Mouse (Mus musculus): Measurements from ENCODE around the gene Bach2.

Bach2 gene

DNA sequence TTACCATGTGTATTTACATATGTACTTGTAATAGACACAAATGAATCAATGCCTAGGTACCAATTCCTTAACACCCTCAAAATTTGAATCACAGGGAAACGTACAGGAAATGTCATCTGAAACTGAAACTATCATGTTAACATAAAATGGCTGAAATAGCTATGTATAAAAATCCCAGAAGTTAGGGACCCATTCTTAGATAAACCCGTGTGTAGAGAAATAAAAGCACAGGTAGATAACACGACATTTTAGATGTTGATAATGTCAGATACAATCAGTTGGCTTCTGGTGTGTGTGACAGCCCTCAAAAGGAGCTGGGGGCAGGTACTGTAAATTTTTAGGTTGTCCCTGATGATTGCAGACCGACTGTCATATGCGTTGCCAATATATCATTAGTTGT lies 96.2 kb downstream of the Bach2 start:
- no peak for DNase-seq

GRCm38 (mm10) chr4:32335659-32336058 lies 97.1 kb downstream of the Bach2 start:
- no peak for DNase-seq

- DNase-seq = no peak
These were observed 98.0 kb downstream of the Bach2 start for GRCm38 (mm10) chr4:32336642-32337041.

- no peak for DNase-seq
These were observed 99.0 kb downstream of the Bach2 start for GRCm38 (mm10) chr4:32337638-32338037.

DNA sequence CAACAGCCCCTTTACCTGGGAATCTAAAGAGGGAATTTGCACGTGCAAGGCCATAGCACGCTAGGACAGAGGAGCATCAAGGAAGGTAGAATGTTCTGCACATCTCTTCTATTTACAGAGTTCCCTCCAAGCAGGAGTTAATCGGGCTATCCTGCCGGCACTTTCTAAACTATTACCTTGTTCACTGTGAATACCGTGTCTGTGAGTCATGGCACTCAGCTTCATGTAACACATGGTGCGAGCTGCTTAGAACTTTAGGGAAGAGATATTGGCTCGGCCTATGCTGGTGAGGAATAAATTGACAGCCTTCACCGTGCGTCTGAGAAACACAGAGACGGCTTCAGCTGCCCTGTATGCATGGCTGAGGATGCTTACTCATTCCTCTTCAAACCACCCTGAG lies 99.8 kb downstream of the Bach2 start:
- DNase-seq = no peak

- no peak for DNase-seq
These were observed 102.2 kb downstream of the Bach2 start for GRCm38 (mm10) chr4:32340844-32341243.

DNA sequence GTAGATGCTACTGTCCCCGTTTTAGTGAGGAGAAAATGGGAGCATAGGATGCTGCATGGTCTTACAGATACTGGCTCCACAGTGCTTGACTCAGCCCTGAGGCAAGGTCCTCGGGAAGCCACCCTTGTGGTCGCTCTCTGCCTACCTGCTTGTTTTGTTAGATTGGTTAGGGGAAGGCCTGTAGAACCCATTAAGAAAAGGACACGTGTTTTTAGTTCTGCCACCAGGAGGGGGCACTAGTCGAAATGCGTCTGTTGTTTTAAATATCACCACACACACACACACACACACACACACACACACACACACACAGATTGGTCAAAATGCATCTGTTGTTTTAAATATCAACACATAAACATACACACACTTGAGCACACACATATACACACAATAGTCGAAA lies 103.7 kb downstream of the Bach2 start:
- DNase-seq = no peak

- DNase-seq = peak in 1 of 2 experiments; percentile 48
These were observed 104.9 kb downstream of the Bach2 start for GRCm38 (mm10) chr4:32343256-32344165.

DNA sequence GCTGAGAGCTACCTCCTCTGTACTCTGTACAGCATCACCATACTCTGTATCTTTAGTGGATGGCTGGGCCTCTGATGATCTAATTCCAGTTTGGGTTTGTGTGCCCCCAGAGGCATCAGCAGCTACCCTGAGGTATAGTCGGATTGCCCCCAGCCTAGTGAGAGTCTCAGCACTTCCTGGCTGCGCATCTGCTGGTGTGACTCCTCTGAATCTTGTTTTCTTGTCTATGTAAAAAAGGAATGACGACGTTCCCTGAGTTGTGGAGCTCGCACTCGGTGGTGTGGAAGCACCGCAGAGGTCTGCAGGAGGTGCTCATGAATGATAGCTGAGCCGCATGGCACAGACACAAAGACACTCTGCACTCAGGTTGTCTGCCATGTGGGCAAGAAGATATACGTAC lies 105.7 kb downstream of the Bach2 start:
- no peak for DNase-seq

DNA sequence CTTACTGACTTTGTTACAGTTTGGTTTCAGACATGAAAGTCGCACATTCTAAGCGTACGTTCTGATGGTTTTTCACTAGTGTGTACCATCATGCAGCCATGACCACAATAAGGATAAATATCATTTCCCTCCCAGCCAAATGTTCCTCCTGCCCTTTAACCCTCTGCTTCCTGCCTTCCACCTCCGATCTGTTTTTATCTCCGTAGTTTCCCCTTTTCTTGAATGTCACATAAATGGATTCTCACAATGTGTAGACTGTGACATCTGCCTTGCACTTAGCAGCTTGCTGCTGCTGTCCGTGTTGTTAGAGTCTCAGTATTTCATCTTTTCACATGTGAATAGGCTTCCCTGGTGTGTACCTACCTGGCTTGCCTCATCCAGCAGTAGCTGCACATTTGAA lies 108.6 kb downstream of the Bach2 start:
- DNase-seq = no peak

- DNase-seq = no peak
These were observed 109.1 kb downstream of the Bach2 start for GRCm38 (mm10) chr4:32347711-32348110.

DNA sequence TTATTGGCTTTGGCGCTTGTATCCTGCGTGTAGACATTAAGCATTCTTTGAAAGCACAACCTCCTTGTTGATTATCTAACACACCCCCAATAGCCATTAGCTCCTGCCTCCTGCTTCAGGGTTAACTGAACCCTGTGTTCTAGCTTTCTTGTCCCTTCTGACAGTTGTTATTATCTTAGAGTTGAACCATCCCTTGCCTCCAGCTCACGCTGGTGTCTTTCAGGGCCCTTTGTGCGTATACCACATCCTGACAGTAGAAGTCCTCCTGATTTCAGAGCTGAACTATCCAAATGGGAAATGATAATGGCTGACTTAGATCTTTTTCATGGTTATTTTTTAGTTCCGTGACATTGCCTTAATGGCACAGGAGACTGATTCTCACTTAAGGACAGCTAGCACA lies 110.8 kb downstream of the Bach2 start:
- no peak for DNase-seq

DNA sequence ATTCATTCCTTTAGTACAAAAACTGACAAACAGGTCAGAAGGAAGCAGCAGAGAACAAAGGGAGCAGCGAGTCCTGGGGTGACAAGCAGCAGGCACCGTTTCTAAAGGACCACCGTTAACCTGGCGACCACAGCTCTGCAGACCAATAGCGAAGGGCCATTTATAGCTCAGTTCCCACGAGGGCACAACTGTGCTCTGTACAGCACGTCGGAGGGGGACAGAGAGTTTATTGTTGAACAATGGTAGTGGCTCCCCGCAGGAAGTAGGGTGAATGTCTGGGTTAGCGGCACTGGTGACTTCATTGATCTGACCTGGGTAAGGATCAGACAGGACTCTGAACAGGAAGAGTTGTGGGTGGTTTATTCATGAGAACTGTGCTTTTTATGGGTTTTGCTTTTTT lies 112.6 kb downstream of the Bach2 start:
- no peak for DNase-seq

DNA sequence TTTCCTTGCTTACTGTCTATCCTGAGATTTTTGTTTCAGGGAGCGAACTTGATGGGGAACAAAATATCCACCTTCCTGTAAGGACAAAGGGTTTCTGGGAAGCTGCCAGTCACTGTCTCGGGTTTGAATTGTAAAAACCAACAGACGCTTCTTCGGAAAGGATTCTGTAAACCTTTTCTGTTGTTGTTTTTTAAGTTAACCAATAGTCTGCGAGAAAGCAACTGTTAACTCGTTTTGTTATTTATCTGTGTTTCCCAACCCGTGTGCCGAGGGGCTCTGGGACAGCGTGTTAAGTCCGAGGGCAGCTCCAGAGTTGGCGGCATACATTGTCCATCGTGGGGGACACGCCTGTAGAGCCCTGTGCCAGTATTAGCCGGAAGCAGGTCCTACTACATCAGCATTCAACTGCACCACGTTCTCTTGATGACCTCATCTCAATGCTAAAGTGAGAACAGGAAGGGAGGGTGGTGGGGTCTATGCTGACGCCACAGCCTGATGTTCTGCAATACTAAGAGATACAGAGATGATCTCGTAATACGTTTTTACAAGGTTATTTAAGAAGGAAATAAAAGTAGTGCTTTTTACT lies 113.2 kb downstream of the Bach2 start:
- DNase-seq = no peak

DNA sequence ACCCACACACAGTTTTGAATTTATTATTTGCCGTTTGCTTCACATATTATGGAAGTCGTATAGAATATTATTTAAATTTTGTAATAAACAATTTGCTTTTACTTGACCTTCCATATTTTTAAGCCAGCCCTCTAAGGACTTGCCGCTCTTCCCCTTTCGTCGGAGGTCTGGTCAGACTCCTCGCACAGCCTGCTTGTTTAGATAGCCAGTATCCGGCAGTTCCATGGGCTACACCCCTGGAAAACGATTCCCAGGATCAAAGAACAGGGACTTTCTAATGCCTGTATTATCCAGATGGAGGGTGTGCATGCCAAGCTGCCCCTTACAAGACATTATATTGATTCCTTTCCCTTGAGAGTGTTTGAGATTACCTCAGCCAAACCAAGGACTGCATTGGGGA lies 113.8 kb downstream of the Bach2 start:
- DNase-seq = no peak

DNA sequence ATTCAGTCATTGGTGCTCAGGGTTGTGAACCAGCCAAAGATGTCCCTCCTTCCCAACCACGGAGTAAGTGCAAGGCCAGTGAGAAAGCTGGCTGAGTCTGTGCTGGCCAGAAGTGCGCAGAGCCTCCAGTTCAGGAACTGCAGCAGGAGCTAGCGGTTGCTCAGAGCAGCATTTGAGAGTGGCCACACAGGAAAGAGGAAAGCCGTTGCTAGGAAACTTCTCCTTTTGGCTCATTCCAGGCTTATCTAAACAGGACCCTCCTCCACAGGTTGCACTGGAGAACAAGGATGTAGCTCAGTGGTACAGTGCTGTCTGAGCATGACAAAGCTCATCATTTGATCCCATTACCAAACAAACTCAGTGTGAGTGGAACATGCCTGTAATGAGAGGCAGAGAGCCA lies 114.2 kb downstream of the Bach2 start:
- DNase-seq = no peak

DNA sequence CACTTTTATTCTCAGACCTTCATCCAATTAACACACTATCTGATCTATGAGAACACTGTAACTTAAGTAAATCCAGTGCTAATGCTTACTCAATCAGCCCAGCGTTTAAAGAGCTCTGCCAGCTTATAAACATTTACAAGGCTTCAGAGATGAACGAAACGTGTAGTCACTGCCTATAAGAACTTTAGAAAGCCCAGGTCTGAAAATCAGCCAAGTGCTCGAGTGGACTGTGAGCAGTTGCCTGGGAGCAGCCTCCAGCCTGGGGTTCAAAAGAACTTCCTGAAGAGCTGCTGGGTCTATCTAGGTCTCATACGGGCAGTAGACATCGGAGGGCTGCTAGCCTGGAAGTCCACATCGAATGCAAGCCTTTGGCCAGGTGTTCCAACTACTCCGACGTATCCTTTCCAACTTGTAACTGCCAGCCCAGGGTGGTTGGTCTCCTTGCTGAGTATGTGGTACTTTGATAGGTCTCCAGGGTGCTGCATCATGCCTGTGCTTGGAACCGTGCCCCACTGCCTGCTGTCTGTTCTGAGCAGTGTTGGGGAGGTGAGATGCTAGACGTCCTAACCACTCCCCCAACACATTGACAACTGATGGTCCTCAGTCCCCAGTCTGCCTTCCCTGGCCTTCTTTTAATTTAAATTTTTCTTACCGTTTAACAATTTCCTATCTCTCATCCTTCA lies 117.5 kb downstream of the Bach2 start:
- DNase-seq = no peak

DNA sequence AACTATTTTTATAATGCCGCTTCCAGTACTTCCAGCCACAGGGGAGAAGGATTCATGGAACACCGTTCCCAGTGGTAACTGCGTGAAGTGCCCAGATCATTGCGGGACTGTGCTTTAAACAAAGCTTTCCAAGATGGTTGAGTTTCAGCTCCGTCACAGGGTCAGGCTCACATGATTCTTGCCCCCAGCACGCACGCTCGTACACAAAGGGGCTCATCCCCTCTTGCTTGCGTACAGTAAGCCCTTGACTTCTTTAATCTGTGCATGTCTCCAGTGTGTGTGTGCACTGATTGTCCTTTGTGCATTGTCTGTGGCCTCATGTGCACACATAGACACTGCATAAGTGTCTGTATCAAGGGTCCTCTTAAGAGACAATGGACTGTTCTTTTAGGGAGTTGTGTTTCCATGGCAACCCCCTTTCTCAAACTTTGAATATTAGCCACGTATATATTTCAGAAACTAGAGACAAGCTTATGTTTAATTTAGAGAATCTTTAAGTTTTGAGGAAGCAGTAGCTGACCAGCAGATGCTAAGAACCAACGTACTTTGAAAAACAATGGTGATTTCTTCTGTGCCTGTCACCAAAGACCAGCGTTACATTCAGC lies 119.5 kb downstream of the Bach2 start:
- DNase-seq = no peak

DNA sequence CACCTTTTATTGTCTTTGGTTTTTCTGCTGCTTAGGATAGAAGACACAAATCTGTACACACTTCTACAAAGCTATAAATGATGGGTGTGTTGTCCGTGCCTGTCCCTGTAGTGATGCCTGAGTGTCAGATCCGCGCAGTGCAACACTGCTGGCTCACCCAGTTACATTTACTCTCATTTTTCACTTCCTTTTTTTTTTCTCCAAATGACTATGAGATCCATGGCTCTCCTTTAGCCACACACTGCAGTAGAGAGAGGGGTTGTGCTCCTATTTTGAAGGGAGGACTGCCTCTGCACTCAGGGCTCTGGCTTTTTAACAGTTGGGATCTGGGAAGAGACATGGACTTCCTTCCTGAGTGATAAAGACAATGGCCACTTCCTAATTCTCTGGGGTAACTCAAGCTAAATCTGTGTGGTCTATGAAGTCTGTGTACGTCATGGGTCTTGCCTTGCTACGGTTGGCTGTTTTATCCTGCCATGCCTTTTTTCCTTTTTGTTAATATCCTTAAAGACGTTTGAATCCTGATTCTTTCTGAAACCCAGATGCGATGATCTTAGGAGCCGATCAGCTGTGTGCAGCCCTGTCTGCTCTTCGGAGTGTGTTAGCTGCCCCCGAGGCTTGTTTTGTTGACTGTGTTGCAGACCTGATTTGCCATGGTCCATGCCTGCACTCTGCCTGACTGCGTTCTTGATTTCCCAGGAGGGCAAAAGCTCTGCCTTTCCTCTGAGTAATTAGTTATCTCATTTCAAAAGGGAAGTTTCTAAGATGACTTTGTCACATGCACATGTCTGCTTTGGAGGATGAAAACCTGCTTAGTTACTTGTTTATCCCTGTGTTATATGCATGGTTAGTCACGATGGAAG lies 120.2 kb downstream of the Bach2 start:
- no peak for DNase-seq

DNA sequence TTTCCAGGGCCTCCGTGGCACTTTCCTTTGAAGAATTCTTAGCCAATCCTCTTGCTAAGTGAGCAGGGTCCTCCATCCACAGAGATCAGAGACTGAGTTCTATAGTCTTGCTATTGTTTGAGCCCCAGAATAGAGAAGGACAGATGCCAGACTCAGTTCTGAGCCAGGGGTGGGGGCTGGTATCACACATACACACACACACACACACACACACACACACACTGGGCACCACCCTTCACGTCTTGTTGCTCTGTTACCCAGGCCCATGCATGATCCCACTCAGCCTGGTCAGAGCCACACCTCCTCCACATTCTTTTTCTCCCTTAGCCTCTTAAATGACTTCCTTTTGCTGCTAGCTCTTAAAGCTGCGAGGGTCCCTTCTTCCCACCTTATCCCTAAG lies 121.0 kb downstream of the Bach2 start:
- no peak for DNase-seq

DNA sequence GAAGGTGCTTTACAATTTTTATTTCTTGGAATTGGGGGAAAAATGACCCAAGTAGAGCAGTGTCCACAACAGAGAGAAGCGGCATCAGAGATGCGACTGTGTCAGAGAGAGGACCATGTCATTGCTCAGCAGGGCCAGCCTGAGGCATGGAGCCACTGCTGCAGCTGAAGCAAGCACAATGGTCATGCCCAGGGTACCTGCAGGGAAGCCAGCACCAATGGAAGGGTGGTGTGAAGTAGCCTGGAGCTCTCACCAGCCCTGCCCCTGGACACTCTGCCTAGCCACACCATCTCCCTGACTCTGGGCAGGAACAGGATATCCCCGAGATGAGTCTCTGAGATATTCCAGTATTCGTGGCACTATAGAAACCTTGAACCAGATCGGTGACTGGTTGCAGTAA lies 121.9 kb downstream of the Bach2 start:
- no peak for DNase-seq

DNA sequence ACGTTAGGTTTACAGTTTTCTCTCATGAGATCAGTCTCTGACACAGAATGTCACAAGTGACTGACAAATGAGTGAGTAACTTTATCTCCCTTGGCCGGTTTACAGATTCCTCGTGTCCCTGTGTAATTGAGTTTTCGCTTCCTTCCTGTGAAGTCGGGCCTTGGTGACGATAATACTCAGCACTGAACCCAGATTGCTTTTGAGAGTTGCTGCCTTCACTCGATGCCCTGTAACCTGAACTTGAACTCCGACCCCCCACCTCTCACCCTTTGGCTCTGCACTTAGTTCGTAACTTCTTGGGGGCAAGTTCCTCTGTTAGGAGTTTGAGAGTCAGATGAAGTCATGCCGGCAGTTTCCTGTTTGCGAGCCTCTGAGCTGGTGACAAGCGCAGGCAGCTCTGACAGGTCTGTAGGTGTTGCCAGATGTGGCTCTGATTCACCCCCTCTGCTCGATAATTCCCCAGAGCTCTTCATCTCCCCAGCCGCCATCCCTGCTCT lies 124.9 kb downstream of the Bach2 start:
- DNase-seq = peak; percentile 25 to 57
